Mouse (Mus musculus) kidney, adult 9 months (tissue): ENCODE data around the gene Rho.
A peak's percentile ranks its signal among the peaks of the same experiment; 100 is the strongest.

Experiments
- DNase-seq: peaks from one replicate; pipeline ENCODE4 v3.0.0; 2022

The Rho gene

GRCm38 (mm10) chr6:115916611-115917010, 14.9 kb upstream of the Rho start:
- no peak for DNase-seq

GRCm38 (mm10) chr6:115918615-115919014, 12.9 kb upstream of the Rho start:
- no peak for DNase-seq

GRCm38 (mm10) chr6:115919876-115920275, 11.7 kb upstream of the Rho start:
- no peak for DNase-seq

GRCm38 (mm10) chr6:115924829-115925228, 6.7 kb upstream of the Rho start:
- no peak for DNase-seq

GRCm38 (mm10) chr6:115926416-115926815, 5.1 kb upstream of the Rho start:
- no peak for DNase-seq

GRCm38 (mm10) chr6:115927292-115928242, 4.0 kb upstream of the Rho start:
- DNase-seq, result no peak

- DNase-seq, result no peak
Observed at GRCm38 (mm10) chr6:115930018-115930417, 1.5 kb upstream of the Rho start.

- no peak for DNase-seq
Observed at GRCm38 (mm10) chr6:115932391-115932790, 843 bp downstream of the Rho start.

GRCm38 (mm10) chr6:115935544-115935943, 4.0 kb downstream of the Rho start:
- DNase-seq, result no peak

- DNase-seq, result no peak
Observed at GRCm38 (mm10) chr6:115938011-115938410, 6.5 kb downstream of the Rho start.

- no peak for DNase-seq
Observed at GRCm38 (mm10) chr6:115938798-115939197, 7.2 kb downstream of the Rho start.

- peak; percentile 70 for DNase-seq
Observed at GRCm38 (mm10) chr6:115940603-115941002, 9.1 kb downstream of the Rho start.

GRCm38 (mm10) chr6:115941128-115941527, 9.6 kb downstream of the Rho start:
- no peak for DNase-seq

GRCm38 (mm10) chr6:115943498-115944427, 12.2 kb downstream of the Rho start:
- no peak for DNase-seq

- no peak for DNase-seq
Observed at GRCm38 (mm10) chr6:115944638-115945037, 13.1 kb downstream of the Rho start, which contains the start of gene H1foo. Gene H1foo, plus strand, starts transcription at chr6:115944938.

GRCm38 (mm10) chr6:115945633-115946032, 14.1 kb downstream of the Rho start:
- DNase-seq, result no peak

- DNase-seq, result no peak
Observed at GRCm38 (mm10) chr6:115946389-115946788, 14.8 kb downstream of the Rho start.

- DNase-seq, result no peak
Observed at GRCm38 (mm10) chr6:115954506-115955074, 23.0 kb downstream of the Rho start.

GRCm38 (mm10) chr6:115955169-115955568, 23.6 kb downstream of the Rho start:
- DNase-seq, result no peak

GRCm38 (mm10) chr6:115955664-115956063, 24.1 kb downstream of the Rho start:
- no peak for DNase-seq

- no peak for DNase-seq
Observed at GRCm38 (mm10) chr6:115956418-115956921, 24.9 kb downstream of the Rho start.

GRCm38 (mm10) chr6:115956922-115957601, 25.5 kb downstream of the Rho start:
- DNase-seq, result peak; percentile 64
